Mouse (Mus musculus): ENCODE results near the gene Eid2. TPM values are rescaled to one million over a fixed set of nuclear protein-coding genes. Genes with fewer than 3 reads are reported as not detected.

The Eid2 gene
- polyA plus RNA-seq, 1 experiment from 2014 or later, result 6.6 TPM

Other genes starting within 250 kb of the Eid2 start
- 294 and 297 TPM in 2 replicates for gene Psmc4, start 217.8 kb upstream of the Eid2 start, polyA plus RNA-seq (2015; fragmentation: Nextera tagmentation; extraction: Ambion mirVana)
- gene Fcgbp, start 196.6 kb upstream of the Eid2 start, polyA plus RNA-seq (2015; fragmentation: Nextera tagmentation; extraction: Ambion mirVana), result 1.2 TPM in 2 replicates
- 0.03 and 0.04 TPM in 2 replicates for gene 9530053A07Rik, start 138.4 kb upstream of the Eid2 start, polyA plus RNA-seq (2015; fragmentation: Nextera tagmentation; extraction: Ambion mirVana)
- 119 and 127 TPM in 2 replicates for gene Fbl, start 98.2 kb upstream of the Eid2 start, polyA plus RNA-seq (2015; fragmentation: Nextera tagmentation; extraction: Ambion mirVana)
- 12.7 and 13.9 TPM in 2 replicates for gene Dyrk1b, start 88.4 kb upstream of the Eid2 start, polyA plus RNA-seq (2015; fragmentation: Nextera tagmentation; extraction: Ambion mirVana)
- 11.4 and 11.8 TPM in 2 replicates for gene Eid2b, start 9.9 kb downstream of the Eid2 start, polyA plus RNA-seq (2015; fragmentation: Nextera tagmentation; extraction: Ambion mirVana)
- not detected in 2 replicates for gene Selenov, start 23.3 kb downstream of the Eid2 start, polyA plus RNA-seq (2015; fragmentation: Nextera tagmentation; extraction: Ambion mirVana)
- gene Dll3, start 34.4 kb downstream of the Eid2 start, polyA plus RNA-seq (2015; fragmentation: Nextera tagmentation; extraction: Ambion mirVana), result 0.75 and 0.94 TPM in 2 replicates
- gene Timm50, start 44.2 kb downstream of the Eid2 start, polyA plus RNA-seq (2015; fragmentation: Nextera tagmentation; extraction: Ambion mirVana), result 146 and 147 TPM in 2 replicates
- gene Supt5, start 70.9 kb downstream of the Eid2 start, polyA plus RNA-seq (2015; fragmentation: Nextera tagmentation; extraction: Ambion mirVana), result 83.2 and 88.4 TPM in 2 replicates
- gene Rps16, start 82.8 kb downstream of the Eid2 start, polyA plus RNA-seq (2015; fragmentation: Nextera tagmentation; extraction: Ambion mirVana), result 979 and 1,114 TPM in 2 replicates
- gene Plekhg2, start 104.7 kb downstream of the Eid2 start, polyA plus RNA-seq (2015; fragmentation: Nextera tagmentation; extraction: Ambion mirVana), result 59.4 and 67.9 TPM in 2 replicates
- gene Zfp36, start 112.4 kb downstream of the Eid2 start, polyA plus RNA-seq (2015; fragmentation: Nextera tagmentation; extraction: Ambion mirVana), result 16.4 and 17.9 TPM in 2 replicates
- 51.2 and 53.8 TPM in 2 replicates for gene Med29, start 124.8 kb downstream of the Eid2 start, polyA plus RNA-seq (2015; fragmentation: Nextera tagmentation; extraction: Ambion mirVana)
- 80.7 and 88.2 TPM in 2 replicates for gene Paf1, start 125.1 kb downstream of the Eid2 start, polyA plus RNA-seq (2015; fragmentation: Nextera tagmentation; extraction: Ambion mirVana)
- gene Gmfg, start 169.6 kb downstream of the Eid2 start, polyA plus RNA-seq (2015; fragmentation: Nextera tagmentation; extraction: Ambion mirVana), result 36.5 and 38.9 TPM in 2 replicates
- gene Lrfn1, start 184.1 kb downstream of the Eid2 start, polyA plus RNA-seq (2015; fragmentation: Nextera tagmentation; extraction: Ambion mirVana), result 3.1 and 3.8 TPM in 2 replicates
- gene Ifnl2, start 242.6 kb downstream of the Eid2 start, polyA plus RNA-seq (2015; fragmentation: Nextera tagmentation; extraction: Ambion mirVana), result not detected in 2 replicates

All from lung, embryonic 15.5 days (tissue).